ENCODE assay signal across 12 mouse cellular contexts in the genomic region with DNA sequence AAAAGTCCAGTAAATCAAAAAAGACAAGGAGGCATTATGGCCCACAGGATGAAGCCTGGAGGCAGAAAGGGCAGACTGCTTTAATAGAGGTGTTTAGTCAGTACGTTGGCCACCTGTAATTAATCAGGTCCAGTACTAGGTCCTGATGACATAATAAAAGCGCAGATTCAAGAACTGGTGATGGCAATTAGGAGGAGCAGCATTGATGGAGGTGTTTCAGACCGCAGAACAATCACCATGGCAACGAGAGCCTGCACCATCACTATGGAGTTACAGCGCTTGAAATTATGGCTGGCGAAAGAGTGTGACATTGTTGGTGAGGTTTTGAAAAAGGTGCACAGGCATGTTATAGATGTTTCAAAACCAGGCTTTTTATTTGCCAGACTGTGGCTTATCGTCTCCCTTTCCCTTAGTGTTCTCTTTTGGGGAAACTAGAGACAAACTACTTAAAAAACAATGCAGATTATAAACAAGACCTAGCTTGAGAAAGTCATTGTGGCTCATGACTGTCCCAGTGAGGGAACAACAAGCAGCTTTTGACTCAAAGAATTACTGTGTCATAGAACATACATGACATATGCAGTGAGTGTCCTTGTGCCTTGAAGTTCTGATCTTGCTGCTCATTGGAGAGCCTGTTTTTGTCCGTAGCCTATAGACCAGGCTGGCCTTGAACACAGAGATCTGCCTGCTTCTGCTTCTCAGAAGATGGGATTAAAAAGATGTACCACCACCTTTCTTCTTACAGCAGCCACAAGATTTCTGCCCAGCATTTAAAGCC. TPM values are rescaled to one million over a fixed set of nuclear protein-coding genes. Genes with fewer than 3 reads are reported as not detected.
DNase-seq lines count a peak whose midpoint lies in the region; ATAC-seq and TF ChIP-seq lines count a peak whose summit lies in the region.
"Had no signal": no experiment of that assay in that cellular context is flagged by ENCODE, and none has a peak within 500 bp of the region (broad histone marks: within the 10 kb centered on the region; RNA-seq: fewer than 3 reads in every experiment).

No protein-coding gene starts in this region.

- DNase-seq in layer of hippocampus, adult 2 months (ENCODE audit: low spot score in 2 of 2) = peak; percentile 37 to 41
- DNase-seq in layer of hippocampus, postnatal 25 days (ENCODE audit: extremely low spot score in 1 of 2, low spot score in 1 of 2) = no peak
- peak; percentile 62 for DNase-seq in hindbrain, embryonic 14.5 days (ENCODE audit: low spot score)
- DNase-seq in gastrocnemius, adult 8-10 months (ENCODE audit: low spot score in 2 of 2) = no peak
- no peak for DNase-seq in thymus, postnatal 0 days (ENCODE audit: low spot score)
- DNase-seq: adrenal gland, adult 2 months; kidney, postnatal 4 days had no signal

- H3K4me3 ChIP-seq in layer of hippocampus, adult 2 months = no peak overlapping the region
- no peak overlapping the region for H3K4me3 ChIP-seq in forebrain, embryonic 12.5 days (replicated peaks)
- no peak overlapping the region for H3K4me3 ChIP-seq in hindbrain, embryonic 14.5 days (replicated peaks; ENCODE audit: low read length)
- no peak overlapping the region for H3K4me3 ChIP-seq in neural tube, embryonic 12.5 days
- H3K4me3 ChIP-seq: heart, embryonic 13.5 days; limb, embryonic 13.5 days had no signal

- H3K4me2 ChIP-seq in forebrain, embryonic 12.5 days = no peak overlapping the region
- H3K4me2 ChIP-seq in hindbrain, embryonic 14.5 days (replicated peaks) = 0 out of 2 replicates have a peak overlapping the region, but pooled peaks have one; percentile 8
- no peak overlapping the region for H3K4me2 ChIP-seq in neural tube, embryonic 12.5 days (replicated peaks)
- H3K4me2 ChIP-seq: heart, embryonic 13.5 days; limb, embryonic 13.5 days had no signal

- H3K9ac ChIP-seq in forebrain, embryonic 12.5 days = no peak overlapping the region
- H3K9ac ChIP-seq in hindbrain, embryonic 14.5 days = no peak overlapping the region
- no peak overlapping the region for H3K9ac ChIP-seq in neural tube, embryonic 12.5 days
- H3K9ac ChIP-seq: heart, embryonic 13.5 days; limb, embryonic 13.5 days had no signal

- no peak for TF ChIP-seq CTCF in layer of hippocampus, adult 2 months (conservative IDR thresholded peaks at IDR 0.05)

- no peaks in the 10 kb centered on the region for H3K36me3 ChIP-seq in forebrain, embryonic 12.5 days (replicated peaks)
- H3K36me3 ChIP-seq in hindbrain, embryonic 14.5 days (replicated peaks; ENCODE audit: control insufficient read depth, insufficient read depth) = no peaks in the 10 kb centered on the region
- no peaks in the 10 kb centered on the region for H3K36me3 ChIP-seq in neural tube, embryonic 12.5 days
- H3K36me3 ChIP-seq: heart, embryonic 13.5 days; limb, embryonic 13.5 days had no signal

- peak overlapping the region; percentile 28; the same call in 1 of the 2 replicates for H3K27ac ChIP-seq in layer of hippocampus, adult 2 months
- H3K27ac ChIP-seq in forebrain, embryonic 12.5 days = no peak overlapping the region
- H3K27ac ChIP-seq in hindbrain, embryonic 14.5 days = no peak overlapping the region
- no peak overlapping the region for H3K27ac ChIP-seq in neural tube, embryonic 12.5 days
- H3K27ac ChIP-seq: heart, embryonic 13.5 days; limb, embryonic 13.5 days had no signal

- ATAC-seq in forebrain, embryonic 12.5 days (ENCODE audit: low FRiP score) = peak; percentile 81; the same call in 1 of the 2 replicates
- ATAC-seq in hindbrain, embryonic 14.5 days (ENCODE audit: low FRiP score) = peak; percentile 48; the same call in 1 of the 2 replicates
- ATAC-seq in neural tube, embryonic 12.5 days (ENCODE audit: low FRiP score, low read depth) = peak; percentile 80
- ATAC-seq: inflammation-experienced regulatory T-cells, adult 6 months had no signal

- 46% methylated on average over 8 of the region's 8 CpGs for WGBS in forebrain, embryonic 12.5 days
- 36% methylated on average over 8 of the region's 8 CpGs for WGBS in hindbrain, embryonic 14.5 days
- 37% methylated on average over 8 of the region's 8 CpGs for WGBS in neural tube, embryonic 12.5 days

- no peaks in the 10 kb centered on the region for H3K27me3 ChIP-seq in forebrain, embryonic 12.5 days
- H3K27me3 ChIP-seq in hindbrain, embryonic 14.5 days (ENCODE audit: control insufficient read depth, insufficient read depth, low read length) = no peaks in the 10 kb centered on the region
- peaks cover 10% of the 10 kb centered on the region; the same call in 1 of the 2 replicates for H3K27me3 ChIP-seq in neural tube, embryonic 12.5 days (replicated peaks)
- H3K27me3 ChIP-seq: heart, embryonic 13.5 days; limb, embryonic 13.5 days had no signal

- H3K9me3 ChIP-seq in forebrain, embryonic 12.5 days = no peaks in the 10 kb centered on the region
- H3K9me3 ChIP-seq in hindbrain, embryonic 14.5 days (ENCODE audit: control insufficient read depth, low read length) = no peaks in the 10 kb centered on the region
- H3K9me3 ChIP-seq in neural tube, embryonic 12.5 days = no peaks in the 10 kb centered on the region
- H3K9me3 ChIP-seq: heart, embryonic 13.5 days; limb, embryonic 13.5 days had no signal

- H3K4me1 ChIP-seq in forebrain, embryonic 12.5 days = peaks cover 7% of the 10 kb centered on the region
- H3K4me1 ChIP-seq in hindbrain, embryonic 14.5 days (replicated peaks; ENCODE audit: control insufficient read depth, insufficient read depth, low read length) = peaks cover 12% of the 10 kb centered on the region
- H3K4me1 ChIP-seq in neural tube, embryonic 12.5 days = peaks cover 6% of the 10 kb centered on the region; the same call in 1 of the 2 replicates
- H3K4me1 ChIP-seq: heart, embryonic 13.5 days had no signal

RNA-seq across cellular contexts. Expression of a gene that starts 34.4 kb away (rescaled TPM):
- 10 to 100 TPM; 35.2 to 38.2 TPM for total RNA-seq in layer of hippocampus, adult 2 months (2021)
- 10 to 100 TPM; 36.0 to 36.8 TPM for total RNA-seq in layer of hippocampus, postnatal 25 days (2021)
- 63.0 and 66.7 TPM in 2 replicates for polyA plus RNA-seq in forebrain, embryonic 12.5 days (2016; fragmentation: Nextera tagmentation; extraction: Ambion mirVana)
- polyA plus RNA-seq in hindbrain, embryonic 14.5 days (2014; fragmentation: Nextera tagmentation; extraction: Ambion mirVana) = 77.8 and 84.8 TPM in 2 replicates
- polyA plus RNA-seq in neural tube, embryonic 12.5 days (2016; fragmentation: Nextera tagmentation; extraction: Ambion mirVana) = 60.2 and 65.1 TPM in 2 replicates
- total RNA-seq in gastrocnemius, adult 8-10 months (2022) = 1 to 10 TPM; 3.7 to 5.9 (median 4.7) TPM
- polyA plus RNA-seq in thymus, postnatal 0 days (2015; fragmentation: Nextera tagmentation; extraction: Ambion mirVana) = 53.7 and 54.1 TPM in 2 replicates

Comparison
In these comparisons a context has a peak if more than half of its experiments do, and no peak if none do; other contexts are left out.
1. DNase-seq: peak in layer of hippocampus, adult 2 months (2 of 2) and hindbrain, embryonic 14.5 days (single experiment); none in layer of hippocampus, postnatal 25 days (0 of 2), gastrocnemius, adult 8-10 months (0 of 2) and thymus, postnatal 0 days (single experiment).
2. Peak in every context shown above with its lines, with median percentiles within 50 percentile points of each other: ATAC-seq.